Mouse (Mus musculus): ENCODE data around the gene Pcnp. TPM values are rescaled to one million over a fixed set of nuclear protein-coding genes. Genes with fewer than 3 reads are reported as not detected.

The Pcnp gene
- polyA plus RNA-seq (2014; fragmentation: Illumina TruSeq; extraction: RNeasy Lipid Tissue Mini Kit (QIAGEN cat#74804); ENCODE audit: low read depth, low replicate concordance), result 167 TPM

GRCm38 (mm10) chr16:56029661-56030082, at the start of gene Pcnp:
TSS of gene Pcnp (minus strand) at chr16:56029739.

GRCm38 (mm10) chr16:56048038-56048437, 18.5 kb upstream of the Pcnp start, which contains the start of gene Senp7:
TSS of gene Senp7 (plus strand) at chr16:56048338.

GRCm38 (mm10) chr16:56037138-56038010, 7.8 kb upstream of the Pcnp start, which contains the start of gene Trmt10c:
TSS of gene Trmt10c (minus strand) at chr16:56037819.

GRCm38 (mm10) chr16:55973431-55974255, 55.9 kb downstream of the Pcnp start, which contains the start of gene Zbtb11:
TSS of gene Zbtb11 (plus strand) at chr16:55973883.

GRCm38 (mm10) chr16:55966212-55966871, 63.2 kb downstream of the Pcnp start, which contains the start of gene Rpl24:
TSS of gene Rpl24 (plus strand) at chr16:55966275.

Other genes starting within 250 kb of the Pcnp start
- gene Nfkbiz, start 190.8 kb downstream of the Pcnp start, polyA plus RNA-seq (2014; fragmentation: Illumina TruSeq; extraction: RNeasy Lipid Tissue Mini Kit (QIAGEN cat#74804); ENCODE audit: low read depth, low replicate concordance), result 6.5 TPM
- 0.34 TPM for gene Nxpe3, start 134.5 kb downstream of the Pcnp start, polyA plus RNA-seq (2014; fragmentation: Illumina TruSeq; extraction: RNeasy Lipid Tissue Mini Kit (QIAGEN cat#74804); ENCODE audit: low read depth, low replicate concordance)
- gene Cep97, start 94.9 kb downstream of the Pcnp start, polyA plus RNA-seq (2014; fragmentation: Illumina TruSeq; extraction: RNeasy Lipid Tissue Mini Kit (QIAGEN cat#74804); ENCODE audit: low read depth, low replicate concordance), result 2.9 TPM
- 197 TPM for gene Rpl24, start 63.5 kb downstream of the Pcnp start, polyA plus RNA-seq (2014; fragmentation: Illumina TruSeq; extraction: RNeasy Lipid Tissue Mini Kit (QIAGEN cat#74804); ENCODE audit: low read depth, low replicate concordance)
- 13.7 TPM for gene Zbtb11, start 55.9 kb downstream of the Pcnp start, polyA plus RNA-seq (2014; fragmentation: Illumina TruSeq; extraction: RNeasy Lipid Tissue Mini Kit (QIAGEN cat#74804); ENCODE audit: low read depth, low replicate concordance)
- 30.6 TPM for gene Trmt10c, start 8.1 kb upstream of the Pcnp start, polyA plus RNA-seq (2014; fragmentation: Illumina TruSeq; extraction: RNeasy Lipid Tissue Mini Kit (QIAGEN cat#74804); ENCODE audit: low read depth, low replicate concordance)
- gene Senp7, start 18.6 kb upstream of the Pcnp start, polyA plus RNA-seq (2014; fragmentation: Illumina TruSeq; extraction: RNeasy Lipid Tissue Mini Kit (QIAGEN cat#74804); ENCODE audit: low read depth, low replicate concordance), result 10.0 TPM
- gene Impg2, start 174.6 kb upstream of the Pcnp start, polyA plus RNA-seq (2014; fragmentation: Illumina TruSeq; extraction: RNeasy Lipid Tissue Mini Kit (QIAGEN cat#74804); ENCODE audit: low read depth, low replicate concordance), result 3.9 TPM